Mouse (Mus musculus) liver, embryonic 16.5 days (tissue): Measurements from ENCODE around the gene Sap30. TPM values are rescaled to one million over a fixed set of nuclear protein-coding genes. Genes with fewer than 3 reads are reported as not detected.

Experiments used
- ATAC-seq: fragments of 200-750 bp; cut with Nextera tagmentation; 2 replicates; pipeline ENCODE4 v1.8.0; 2017; ENCODE audit warnings: low read depth, mild to moderate bottlenecking, moderate number of reproducible peaks, moderate library complexity
- H3K27ac ChIP-seq: fragments of 300-500 bp; sonication (generic); 2 replicates; pipeline ENCODE4 v1.5.1; 2014; ENCODE audit warnings: mild to moderate bottlenecking, low read length
- H3K27me3 ChIP-seq: fragments of 300-500 bp; sonication (generic); 2 replicates; pipeline ENCODE4 v1.6.1; 2014; ENCODE audit warnings: low read depth, low read length, mixed read lengths; ENCODE audit not compliant: control insufficient read depth, insufficient read depth
- H3K36me3 ChIP-seq: fragments of 300-500 bp; sonication (generic); 2 replicates; pipeline ENCODE4 v1.6.1; 2014; ENCODE audit warnings: mild to moderate bottlenecking; ENCODE audit not compliant: control insufficient read depth, insufficient read depth
- H3K4me1 ChIP-seq: fragments of 300-500 bp; sonication (generic); 2 replicates; pipeline ENCODE4 v1.6.1; 2014; ENCODE audit warnings: low read depth, low read length, mixed read lengths; ENCODE audit not compliant: control insufficient read depth
- H3K4me2 ChIP-seq: fragments of 300-500 bp; sonication (generic); 2 replicates; pipeline ENCODE4 v1.6.1; 2014; ENCODE audit warnings: low read depth, low read length, mixed read lengths
- H3K4me3 ChIP-seq: fragments of 300-500 bp; sonication (generic); 2 replicates; pipeline ENCODE4 v1.5.1; 2014; ENCODE audit warnings: low read depth, mild to moderate bottlenecking, low read length
- H3K9ac ChIP-seq: fragments of 300-500 bp; sonication (generic); 2 replicates; pipeline ENCODE4 v1.6.1; 2014; ENCODE audit warnings: low read depth, low read length
- H3K9me3 ChIP-seq: fragments of 300-500 bp; sonication (generic); replicated peaks from 2 replicates; pipeline ENCODE4 v1.6.1; 2016; ENCODE audit warnings: low read length; ENCODE audit not compliant: control insufficient read depth
- WGBS: fragments of 180-500 bp; shearing (Covaris S2); extraction: QIAGEN DNeasy Blood & Tissue Kit; methylation state at CpG from one replicate; pipeline ENCODE4 v1.1.7; 2014; ENCODE audit not compliant: insufficient replicate concordance; 5-methylcytosine and 5-hydroxymethylcytosine counted together
- polyA plus RNA-seq: library from polyadenylated mRNA; unstranded; fragments of >200 nt; fragmentation: Nextera tagmentation; extraction: Ambion mirVana; gene quantifications from 2 replicates; pipeline ENCODE4 v1.2.1, GENCODE M21; 2015

Gene Sap30
- 9.6 and 10.8 TPM in 2 replicates for polyA plus RNA-seq

GRCm38 (mm10) chr8:57487441-57488155 is at the start of gene Sap30:
Sap30 (minus strand) TSS chr8:57487860.
- Histone ChIP-seq H3K9me3 (no peaks in the 10 kb centered on the region), H3K4me3 (peak within 1 kb of the TSS; percentile 100)
- WGBS: under 1% methylated on average over 66 of the region's 66 CpGs

DNA sequence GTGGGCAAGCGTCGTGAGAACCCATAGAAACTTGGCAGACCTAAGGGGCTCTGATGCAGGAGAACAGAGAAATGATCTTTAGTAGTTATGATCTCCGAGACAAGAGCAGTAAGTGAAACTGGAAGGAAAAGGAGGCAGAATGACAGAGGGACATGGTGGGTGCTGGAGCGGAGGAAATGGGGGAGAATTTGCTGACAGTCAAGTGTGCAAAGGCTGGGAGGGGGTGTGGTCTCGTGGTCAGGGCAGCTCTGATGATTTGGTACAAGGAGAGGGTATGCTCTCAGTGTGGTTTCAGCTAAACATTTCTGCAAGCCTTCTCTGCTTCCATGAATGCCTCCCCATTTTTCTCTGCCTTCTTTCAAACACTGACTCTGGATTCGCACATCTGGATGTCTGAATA is 48.5 kb upstream of the Sap30 start:
- Histone ChIP-seq H3K27ac (no peak overlapping the region), H3K9ac (no peak overlapping the region), H3K4me3 (no peak overlapping the region), H3K9me3 (no peaks in the 10 kb centered on the region), H3K4me2 (no peak overlapping the region), H3K4me1 (no peaks in the 10 kb centered on the region), H3K27me3 (no peaks in the 10 kb centered on the region), H3K36me3 (no peaks in the 10 kb centered on the region; the same call in 1 of the 2 replicates)
- WGBS: 71% methylated on average over 6 of the region's 6 CpGs
- no peak for ATAC-seq

More at GRCm38 (mm10) chr8:57487441-57488155, at the start of gene Sap30:
- peak within 1 kb of the TSS; percentile 96 for H3K9ac ChIP-seq
- H3K36me3 ChIP-seq: no peaks in the 10 kb centered on the region
- peaks cover 22% of the 10 kb centered on the region for H3K4me1 ChIP-seq
- H3K4me2 ChIP-seq: peak within 1 kb of the TSS; percentile 92
- H3K27ac ChIP-seq: peak within 1 kb of the TSS; percentile 97
- no peaks in the 10 kb centered on the region for H3K27me3 ChIP-seq
- peak; percentile 97 for ATAC-seq

DNA sequence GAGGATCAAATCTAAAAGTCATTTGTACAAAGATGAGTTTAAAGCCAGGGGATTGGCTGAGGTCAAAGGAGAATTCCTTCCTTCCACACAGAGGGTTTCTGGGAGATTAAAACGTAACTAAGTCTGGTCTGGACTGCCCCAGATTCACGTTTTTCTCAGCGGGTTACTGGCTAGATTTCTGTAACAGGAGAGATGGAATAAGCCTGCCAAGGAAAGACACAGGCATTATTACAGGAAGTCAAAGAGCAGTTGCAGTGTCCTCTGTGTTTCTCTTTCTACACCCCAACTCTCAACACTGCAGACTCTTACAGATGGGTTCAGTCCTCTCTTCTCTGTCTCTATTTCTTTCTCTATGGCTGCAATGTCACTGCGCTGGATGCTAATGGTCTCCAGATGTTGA is 46.8 kb upstream of the Sap30 start:
- no peaks in the 10 kb centered on the region; the same call in 1 of the 2 replicates for H3K4me1 ChIP-seq
- ATAC-seq: no peak
- WGBS: 77% methylated on average over 4 of the region's 4 CpGs
- no peak overlapping the region for H3K9ac ChIP-seq
- H3K36me3 ChIP-seq: no peaks in the 10 kb centered on the region; the same call in 1 of the 2 replicates
- no peak overlapping the region for H3K4me2 ChIP-seq
- no peak overlapping the region for H3K27ac ChIP-seq
- no peaks in the 10 kb centered on the region for H3K9me3 ChIP-seq
- no peak overlapping the region for H3K4me3 ChIP-seq
- no peaks in the 10 kb centered on the region for H3K27me3 ChIP-seq

GRCm38 (mm10) chr8:57533106-57533505 is 45.4 kb upstream of the Sap30 start:
- Histone ChIP-seq H3K4me3 (no peak overlapping the region), H3K36me3 (no peaks in the 10 kb centered on the region; the same call in 1 of the 2 replicates), H3K27me3 (no peaks in the 10 kb centered on the region), H3K4me2 (no peak overlapping the region), H3K27ac (no peak overlapping the region), H3K4me1 (no peaks in the 10 kb centered on the region; the same call in 1 of the 2 replicates), H3K9ac (no peak overlapping the region), H3K9me3 (no peaks in the 10 kb centered on the region)
- no peak for ATAC-seq
- 74% methylated on average over 4 of the region's 4 CpGs for WGBS

DNA sequence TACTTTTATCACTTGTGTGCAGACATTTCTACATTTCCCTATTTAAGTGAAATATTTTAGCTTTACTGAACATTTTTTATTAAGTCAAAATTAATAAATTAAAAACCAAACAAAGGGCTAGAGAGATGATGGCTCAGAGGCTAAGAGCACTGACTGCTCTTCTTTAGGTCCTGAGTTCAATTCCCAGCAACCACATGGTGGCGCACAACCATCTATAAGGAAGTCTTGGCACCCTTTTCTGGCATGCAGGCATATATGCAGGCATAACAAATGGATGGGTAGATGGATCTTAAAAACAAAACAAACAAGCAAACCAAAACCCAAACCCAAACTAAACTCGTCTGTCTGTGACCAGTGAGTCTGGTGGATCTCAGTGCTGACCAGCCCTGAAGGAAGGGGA is 44.6 kb upstream of the Sap30 start:
- Histone ChIP-seq H3K9me3 (no peaks in the 10 kb centered on the region), H3K27me3 (no peaks in the 10 kb centered on the region), H3K9ac (no peak overlapping the region), H3K27ac (no peak overlapping the region), H3K36me3 (no peaks in the 10 kb centered on the region; the same call in 1 of the 2 replicates), H3K4me1 (no peaks in the 10 kb centered on the region; the same call in 1 of the 2 replicates), H3K4me2 (no peak overlapping the region), H3K4me3 (no peak overlapping the region)
- 49% methylated on average over 2 of the region's 2 CpGs for WGBS
- no peak for ATAC-seq

GRCm38 (mm10) chr8:57530666-57531349 is 43.1 kb upstream of the Sap30 start:
- WGBS: 19% methylated on average over 15 of the region's 15 CpGs

GRCm38 (mm10) chr8:57530238-57530637 is 42.6 kb upstream of the Sap30 start:
- Histone ChIP-seq H3K27ac (no peak overlapping the region), H3K36me3 (no peaks in the 10 kb centered on the region), H3K4me3 (peak overlapping the region; percentile 20), H3K4me2 (peak overlapping the region; percentile 32), H3K27me3 (no peaks in the 10 kb centered on the region), H3K4me1 (no peaks in the 10 kb centered on the region; the same call in 1 of the 2 replicates), H3K9ac (no peak overlapping the region), H3K9me3 (no peaks in the 10 kb centered on the region)
- 73% methylated on average over 13 of the region's 13 CpGs for WGBS
- ATAC-seq: no peak; the same call in 1 of the 2 replicates

More at GRCm38 (mm10) chr8:57530666-57531349, 43.1 kb upstream of the Sap30 start:
- H3K27ac ChIP-seq: no peak overlapping the region
- peak; percentile 58 for ATAC-seq
- no peaks in the 10 kb centered on the region for H3K27me3 ChIP-seq
- no peak overlapping the region for H3K9ac ChIP-seq
- H3K9me3 ChIP-seq: no peaks in the 10 kb centered on the region
- peak overlapping the region; percentile 32 for H3K4me2 ChIP-seq
- H3K36me3 ChIP-seq: no peaks in the 10 kb centered on the region; the same call in 1 of the 2 replicates
- no peaks in the 10 kb centered on the region; the same call in 1 of the 2 replicates for H3K4me1 ChIP-seq
- H3K4me3 ChIP-seq: peak overlapping the region; percentile 20

GRCm38 (mm10) chr8:57528036-57528435 is 40.4 kb upstream of the Sap30 start:
- Histone ChIP-seq H3K9me3 (no peaks in the 10 kb centered on the region), H3K36me3 (no peaks in the 10 kb centered on the region), H3K4me1 (no peaks in the 10 kb centered on the region; the same call in 1 of the 2 replicates), H3K4me3 (no peak overlapping the region), H3K4me2 (no peak overlapping the region), H3K27me3 (no peaks in the 10 kb centered on the region), H3K27ac (no peak overlapping the region), H3K9ac (no peak overlapping the region)
- 87% methylated on average over 1 of the region's 1 CpGs for WGBS
- ATAC-seq: no peak
